Mouse (Mus musculus) cerebellum, postnatal 4 days (tissue): ENCODE measurements around the gene Gm28043.

Experiments used
- DNase-seq, 2 experiments: peaks; one replicate each; pipeline ENCODE4 v3.0.0; 2022; ENCODE audit warnings: low spot score in 2 of 2, mixed read lengths in 1 of 2

The Gm28043 gene

GRCm38 (mm10) chr17:29627285-29627684, 12.6 kb downstream of the Gm28043 start:
- no peak for DNase-seq

- no peak for DNase-seq
Observed at GRCm38 (mm10) chr17:29628946-29629345, 14.3 kb downstream of the Gm28043 start.

GRCm38 (mm10) chr17:29629620-29630019, 14.9 kb downstream of the Gm28043 start:
- no peak for DNase-seq

GRCm38 (mm10) chr17:29632312-29632711, 17.6 kb downstream of the Gm28043 start:
- no peak for DNase-seq

GRCm38 (mm10) chr17:29635492-29635891, 20.8 kb downstream of the Gm28043 start:
- no peak for DNase-seq

- peak in 1 of 2 experiments; percentile 48 for DNase-seq
Observed at GRCm38 (mm10) chr17:29636118-29636517, 21.4 kb downstream of the Gm28043 start.

GRCm38 (mm10) chr17:29637377-29637776, 22.7 kb downstream of the Gm28043 start:
- no peak for DNase-seq

- DNase-seq = no peak
Observed at GRCm38 (mm10) chr17:29637895-29638294, 23.2 kb downstream of the Gm28043 start.

- no peak for DNase-seq
Observed at GRCm38 (mm10) chr17:29640971-29641370, 26.3 kb downstream of the Gm28043 start.

GRCm38 (mm10) chr17:29642219-29642618, 27.5 kb downstream of the Gm28043 start:
- DNase-seq = no peak

GRCm38 (mm10) chr17:29658249-29658648, 43.6 kb downstream of the Gm28043 start:
- no peak for DNase-seq

- DNase-seq = peak; percentile 93 to 97
Observed at GRCm38 (mm10) chr17:29660076-29660761, 45.5 kb downstream of the Gm28043 start, which contains the start of gene Cmtr1. Cmtr1 (plus strand) TSS chr17:29660595.

GRCm38 (mm10) chr17:29660762-29661391, 46.2 kb downstream of the Gm28043 start:
- no peak for DNase-seq

GRCm38 (mm10) chr17:29662145-29662544, 47.5 kb downstream of the Gm28043 start:
- DNase-seq = no peak

GRCm38 (mm10) chr17:29668051-29668986, 53.6 kb downstream of the Gm28043 start:
- peak in 1 of 2 experiments; percentile 40 for DNase-seq

GRCm38 (mm10) chr17:29669030-29669429, 54.4 kb downstream of the Gm28043 start:
- no peak for DNase-seq

- no peak for DNase-seq
Observed at GRCm38 (mm10) chr17:29669936-29670335, 55.3 kb downstream of the Gm28043 start.

- DNase-seq = no peak
Observed at GRCm38 (mm10) chr17:29671021-29671420, 56.3 kb downstream of the Gm28043 start.

- peak in 1 of 2 experiments; percentile 12 for DNase-seq
Observed at GRCm38 (mm10) chr17:29673325-29673724, 58.6 kb downstream of the Gm28043 start.

GRCm38 (mm10) chr17:29678526-29678925, 63.9 kb downstream of the Gm28043 start:
- no peak for DNase-seq

- DNase-seq = no peak
Observed at GRCm38 (mm10) chr17:29679038-29679767, 64.5 kb downstream of the Gm28043 start.
